Mouse (Mus musculus) spleen, postnatal 4 days (tissue): ENCODE data around the gene Hspa12b.

Experiments
- DNase-seq, 2 experiments: peaks; one replicate each; pipeline ENCODE4 v3.0.0; 2022; ENCODE audit warnings: low spot score in 2 of 2

Gene Hspa12b

DNA sequence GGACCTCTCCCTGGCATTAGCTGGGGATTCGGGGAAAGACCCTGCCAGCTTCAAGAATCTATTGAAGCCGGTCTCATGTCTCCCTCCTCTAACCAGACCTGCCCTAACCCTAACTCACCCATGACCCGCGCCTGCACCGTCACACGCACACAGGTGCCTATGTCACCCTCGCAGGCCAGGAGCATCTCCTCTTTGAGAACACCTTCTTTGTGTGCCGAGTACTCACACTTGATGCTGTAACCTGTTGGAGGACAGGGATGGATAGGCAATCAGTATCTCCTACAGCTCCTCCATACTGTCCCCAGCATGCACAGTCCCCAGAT, 19.9 kb downstream of the Hspa12b start:
- DNase-seq = no peak

DNA sequence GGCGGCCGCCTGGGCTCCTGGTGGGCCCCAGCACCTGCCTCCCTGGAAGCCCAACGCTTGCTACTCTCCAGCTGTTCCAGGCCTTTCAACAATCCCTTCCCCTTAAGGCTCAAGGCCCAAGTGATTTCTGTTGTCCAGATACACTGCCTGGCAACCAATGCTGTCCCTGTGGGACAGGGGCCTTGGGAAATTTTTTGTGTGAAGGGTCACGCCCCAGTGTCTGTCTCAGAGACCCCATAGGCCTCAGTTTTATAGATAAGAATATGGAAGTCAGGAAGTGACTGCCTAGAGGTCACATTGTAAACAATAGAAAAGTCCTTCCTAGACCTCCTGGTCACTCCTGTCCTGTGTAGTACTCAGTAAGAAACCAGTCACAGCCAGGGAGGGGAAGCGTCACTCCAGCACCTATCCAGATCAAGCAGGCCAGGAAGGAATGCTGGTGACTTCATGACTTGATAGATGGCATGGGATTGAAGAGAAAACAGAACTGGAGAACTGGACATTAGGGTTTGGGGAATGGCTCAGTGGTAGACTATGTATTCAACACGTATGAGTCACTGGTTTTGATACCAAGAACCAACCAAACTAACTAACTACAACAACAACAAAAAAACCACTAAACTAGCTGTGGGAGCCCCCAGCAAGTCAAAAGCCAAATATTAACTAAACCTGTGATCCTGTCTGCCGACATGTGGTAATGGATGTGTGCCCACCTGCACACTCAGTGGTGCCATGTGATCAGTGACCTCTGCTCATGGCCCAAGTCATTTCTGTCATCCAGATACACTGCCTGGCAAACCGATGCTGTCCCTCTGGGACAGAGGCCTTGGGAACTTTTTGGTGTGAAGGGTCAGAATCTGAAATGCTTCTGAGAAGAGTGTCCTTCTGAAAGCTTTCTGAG, 21.5 kb downstream of the Hspa12b start:
- DNase-seq = no peak

DNA sequence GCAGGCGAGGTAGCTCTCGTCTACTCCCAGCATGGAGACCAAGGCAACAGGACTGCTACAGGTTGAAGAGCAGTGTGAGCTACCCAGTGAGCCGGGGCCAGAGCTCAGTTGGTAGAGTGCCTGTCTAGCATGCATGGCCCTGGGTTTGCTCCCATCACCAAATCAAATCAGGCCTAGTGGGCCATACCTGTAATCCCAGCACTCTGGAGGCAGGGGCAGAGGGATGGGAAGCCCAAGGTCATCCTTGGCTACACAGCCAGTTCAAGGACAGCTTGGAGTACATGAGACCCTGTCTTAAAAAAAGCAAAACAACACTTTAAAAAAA, 22.1 kb downstream of the Hspa12b start:
- no peak for DNase-seq

GRCm38 (mm10) chr2:131152166-131152730, 25.2 kb downstream of the Hspa12b start:
- no peak for DNase-seq

DNA sequence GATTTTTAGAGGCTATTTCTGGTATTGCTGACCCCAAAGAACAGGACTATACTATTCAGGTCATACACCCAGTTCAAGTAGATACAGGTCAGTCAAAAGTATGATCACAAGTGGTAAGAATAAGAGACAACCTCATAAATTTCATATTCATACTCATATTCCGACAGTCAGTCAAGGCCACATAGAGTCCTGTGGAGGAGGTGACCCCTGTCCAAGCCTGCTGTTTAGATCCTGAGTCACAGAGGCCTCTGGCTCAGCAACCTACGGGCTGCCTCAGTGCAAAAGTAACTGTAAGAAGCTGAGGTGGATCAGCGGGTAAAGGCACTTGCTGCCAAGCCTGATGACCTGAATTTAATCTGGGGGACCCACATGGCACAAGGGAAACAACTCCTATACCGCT, 27.0 kb downstream of the Hspa12b start:
- no peak for DNase-seq

DNA sequence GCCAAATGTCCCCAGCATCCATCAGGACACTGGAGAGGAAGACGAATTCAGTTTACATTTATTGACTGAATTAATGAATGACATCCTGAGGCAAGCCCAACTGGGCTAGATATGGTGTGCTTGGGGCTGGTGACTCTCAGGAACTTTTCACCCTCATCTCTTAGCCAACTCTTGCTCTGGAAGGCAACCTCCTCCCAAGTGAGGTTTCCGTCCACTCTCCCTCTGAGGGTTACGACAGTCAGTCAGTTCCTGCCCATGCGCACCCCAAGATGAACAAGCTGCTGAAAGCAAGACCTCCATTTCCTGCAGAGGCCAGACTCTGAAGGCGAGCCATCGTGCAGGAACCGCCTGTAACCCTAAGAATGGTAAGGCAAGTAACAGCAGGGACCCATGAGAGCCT, 29.9 kb downstream of the Hspa12b start:
- no peak for DNase-seq

DNA sequence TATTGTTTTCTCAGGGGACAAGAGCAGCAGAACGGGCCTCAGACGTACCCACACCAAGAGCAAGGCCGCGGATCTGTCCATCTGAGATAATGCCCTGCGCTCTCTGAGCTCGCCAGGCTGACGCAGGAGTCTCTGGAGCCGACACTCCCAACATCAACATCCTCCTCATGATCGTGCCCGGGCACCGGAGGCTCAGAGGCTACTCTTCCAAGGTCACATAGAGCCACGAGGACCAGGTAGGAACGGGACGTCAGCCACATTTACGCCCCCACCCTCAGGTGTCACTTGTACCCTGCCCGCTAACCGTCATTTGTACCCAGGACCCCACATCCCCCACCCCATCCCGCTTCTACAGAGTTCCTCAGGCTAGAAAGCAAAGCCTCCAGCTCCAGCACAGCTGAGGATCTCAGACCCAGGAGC, 32.4 kb downstream of the Hspa12b start:
- DNase-seq = peak; percentile 73 to 86

- DNase-seq = peak; percentile 97
Observed at GRCm38 (mm10) chr2:131159938-131160581, 33.0 kb downstream of the Hspa12b start, which contains the start of gene 1700037H04Rik. 1700037H04Rik (minus strand) TSS chr2:131160081.

DNA sequence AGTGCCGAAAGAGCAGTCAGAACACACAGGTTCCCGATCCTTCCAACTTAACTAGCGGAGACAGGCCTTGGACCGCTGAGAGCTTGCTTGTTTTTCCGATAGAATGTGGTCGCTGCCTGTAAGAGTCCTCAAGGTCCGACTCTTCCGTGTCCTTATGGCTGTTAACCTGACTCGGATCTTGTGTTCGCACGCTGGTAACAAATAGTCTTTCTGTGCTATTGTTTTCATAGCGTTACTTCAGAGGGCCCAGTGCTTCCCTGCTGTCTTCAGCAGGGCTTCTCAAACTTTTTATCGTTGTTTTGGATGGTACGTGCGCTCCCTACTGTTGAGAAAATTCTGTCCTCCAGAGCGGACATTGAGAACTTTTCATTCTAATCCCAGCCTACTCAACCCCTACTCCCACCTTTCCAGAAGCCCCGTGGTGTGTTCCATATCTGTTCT, 33.6 kb downstream of the Hspa12b start:
- DNase-seq = peak in 1 of 2 experiments; percentile 65

DNA sequence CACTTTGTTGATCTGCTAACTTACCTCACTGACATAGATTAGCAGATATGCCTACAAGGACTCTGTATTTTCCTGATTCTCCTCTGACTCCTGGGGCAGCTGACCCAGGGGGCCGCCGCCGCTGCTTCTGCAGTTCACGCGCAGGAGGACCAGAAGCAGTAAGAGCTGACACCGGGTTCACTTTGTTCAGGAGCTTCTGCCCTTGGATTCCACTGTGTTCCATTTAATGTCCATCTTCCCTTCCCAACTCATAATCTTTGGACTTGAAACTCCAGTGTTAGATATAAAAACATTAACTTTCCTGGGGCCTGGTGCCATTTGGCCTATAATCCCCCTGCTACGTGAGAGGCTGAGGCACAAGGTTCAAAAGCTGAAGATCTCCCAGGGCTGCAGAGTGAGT, 36.8 kb downstream of the Hspa12b start:
- no peak for DNase-seq

DNA sequence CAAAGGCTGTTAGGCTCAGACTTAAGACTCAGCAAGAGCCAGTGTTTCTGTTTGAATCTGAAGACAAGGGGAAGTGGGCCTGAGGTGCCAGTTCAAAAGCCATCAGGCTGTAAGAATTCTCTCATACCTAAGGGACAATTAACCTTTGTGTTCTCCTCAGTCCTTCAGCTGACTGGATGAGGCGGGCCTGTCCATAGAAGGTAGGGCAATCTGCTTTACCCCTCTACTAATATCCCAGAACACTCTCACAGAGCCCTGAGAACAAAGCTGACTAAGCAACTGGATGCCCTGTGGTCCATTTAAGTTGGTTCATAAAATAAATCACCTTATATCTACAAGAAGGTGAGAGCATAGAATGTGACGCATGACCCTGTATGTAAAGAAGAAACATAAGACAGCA, 39.1 kb downstream of the Hspa12b start:
- no peak for DNase-seq

- DNase-seq = no peak
Observed at GRCm38 (mm10) chr2:131167984-131168383, 40.9 kb downstream of the Hspa12b start.

GRCm38 (mm10) chr2:131168914-131169313, 41.8 kb downstream of the Hspa12b start:
- DNase-seq = no peak

- DNase-seq = no peak
Observed at GRCm38 (mm10) chr2:131170936-131171335, 43.9 kb downstream of the Hspa12b start.

DNA sequence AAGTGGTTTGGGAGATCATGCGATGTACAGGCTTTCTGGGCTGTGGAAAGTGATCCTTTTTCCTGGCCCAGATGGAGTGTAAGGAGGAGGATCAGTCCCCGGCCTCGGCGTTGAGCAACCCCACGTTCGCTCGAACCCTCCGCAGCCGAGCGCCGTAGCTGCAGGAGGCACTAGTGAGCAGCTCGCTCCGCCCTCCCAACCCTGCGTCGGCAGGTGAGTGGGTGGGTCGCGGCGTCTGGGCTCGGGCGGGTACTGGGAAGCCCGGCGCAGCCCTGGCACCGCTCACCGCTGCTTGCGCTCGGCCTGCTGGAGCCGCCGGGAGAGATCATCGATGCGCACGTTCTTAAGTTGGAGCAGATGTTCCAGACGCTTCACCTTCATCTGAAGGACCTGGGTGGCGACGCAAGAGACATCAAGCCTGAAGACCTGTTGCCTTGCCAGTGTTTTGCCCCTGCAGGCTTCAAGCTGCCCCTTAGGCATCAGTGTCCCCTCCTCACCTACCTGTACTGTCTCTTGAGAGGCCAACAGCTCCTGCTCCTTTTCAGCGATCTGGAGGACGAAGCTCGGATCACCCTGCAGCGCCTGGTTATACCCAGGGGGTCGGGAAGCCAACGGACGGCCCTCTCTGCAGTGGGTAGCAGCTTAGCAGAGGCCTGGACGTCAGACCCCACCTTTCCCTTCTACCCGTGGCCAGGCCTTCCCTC, 44.5 kb downstream of the Hspa12b start:
- peak; percentile 65 to 83 for DNase-seq

GRCm38 (mm10) chr2:131172322-131172721, 45.2 kb downstream of the Hspa12b start:
- DNase-seq = peak in 1 of 2 experiments; percentile 68

- peak in 1 of 2 experiments; percentile 72 for DNase-seq
Observed at GRCm38 (mm10) chr2:131174700-131175099, 47.6 kb downstream of the Hspa12b start.

GRCm38 (mm10) chr2:131175286-131175944, 48.3 kb downstream of the Hspa12b start:
- no peak for DNase-seq

GRCm38 (mm10) chr2:131175945-131176309, 48.8 kb downstream of the Hspa12b start:
- DNase-seq = no peak

DNA sequence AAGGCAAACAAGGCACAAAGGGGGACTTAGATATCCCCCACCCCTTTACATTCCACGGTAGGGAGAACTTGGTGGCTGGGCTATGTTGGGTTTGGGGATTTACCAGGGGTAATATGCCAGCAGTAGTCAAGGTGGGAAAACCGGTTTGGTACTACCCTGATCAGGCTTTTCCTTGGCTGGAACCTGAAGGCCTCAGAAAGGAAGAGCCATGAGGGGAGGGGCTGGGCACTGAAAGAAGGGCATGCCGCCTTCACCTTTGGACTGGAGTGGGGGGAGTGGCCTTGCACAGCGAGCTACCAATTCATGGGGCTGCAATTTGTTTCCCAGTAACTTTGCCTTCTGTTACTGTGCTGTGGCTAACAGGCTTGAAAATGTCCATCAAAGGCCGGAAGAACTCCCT, 49.4 kb downstream of the Hspa12b start:
- no peak for DNase-seq

- DNase-seq = no peak
Observed at GRCm38 (mm10) chr2:131177932-131178331, 50.9 kb downstream of the Hspa12b start.

DNA sequence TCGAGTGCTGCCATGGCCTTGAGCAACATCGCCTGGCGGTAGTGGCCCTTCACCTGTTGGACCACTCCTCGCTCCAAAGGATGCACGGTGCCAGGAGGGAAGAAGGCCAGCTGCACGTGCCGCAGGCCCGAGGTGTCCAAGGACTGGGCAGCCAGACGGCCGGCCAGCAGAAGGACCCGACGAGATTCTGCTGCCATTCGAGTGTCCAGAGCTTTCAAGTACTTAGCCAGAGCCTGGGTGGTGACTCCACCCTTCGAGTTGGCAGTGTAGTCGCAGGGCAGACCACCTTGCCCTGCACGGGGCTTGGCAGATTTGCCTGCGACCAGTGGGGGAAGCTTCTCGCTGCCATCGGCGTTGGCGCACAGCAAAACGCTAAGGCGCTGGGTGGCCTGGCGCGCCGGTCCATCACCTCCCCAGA, 51.8 kb downstream of the Hspa12b start:
- DNase-seq = peak in 1 of 2 experiments; percentile 73
